Mouse (Mus musculus) embryo, embryonic 11 days (tissue): ENCODE measurements around the gene Csf3r.
"Not testable (repeated sequence)": the region's sequence is repeated elsewhere in the genome, so short reads cannot be mapped to it uniquely, and the experiment has no call there.

Source experiments
- DNase-seq: peaks from one replicate; pipeline ENCODE4 v3.0.0-alpha.2; 2015

Gene Csf3r

DNA sequence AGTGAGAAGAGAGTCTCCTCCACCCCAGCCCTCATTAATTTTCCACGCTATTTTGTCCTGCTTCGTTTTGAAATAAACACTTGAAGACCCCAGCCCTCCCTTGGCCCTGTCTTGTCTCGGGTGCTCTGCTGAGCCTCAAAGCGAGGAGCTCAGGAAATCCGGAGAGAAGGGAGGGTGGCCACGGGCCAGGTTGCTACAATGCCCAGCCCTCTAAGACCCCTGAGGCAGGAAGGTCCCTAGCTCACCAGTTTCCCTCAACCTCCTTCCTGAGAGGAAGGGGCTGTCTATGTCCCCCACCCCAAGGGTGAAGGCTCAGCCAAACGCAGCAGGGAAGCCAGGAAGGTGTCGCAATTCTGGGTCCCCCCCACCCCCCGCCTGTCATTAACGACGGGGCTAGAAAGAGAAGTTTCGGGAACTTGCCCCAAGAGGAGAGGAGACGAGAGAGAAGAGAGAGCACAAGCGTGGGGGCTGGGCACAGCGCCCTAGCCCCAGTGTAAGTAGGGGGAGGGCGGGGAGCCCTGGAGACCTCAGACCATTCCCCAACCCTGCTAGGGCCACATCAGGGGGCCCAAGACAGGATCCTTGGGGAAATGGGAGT lies at the start of gene Csf3r:
Gene Csf3r (plus strand): TSS at position 248 of the 598 bp plus-strand sequence.
- no peak for DNase-seq

DNA sequence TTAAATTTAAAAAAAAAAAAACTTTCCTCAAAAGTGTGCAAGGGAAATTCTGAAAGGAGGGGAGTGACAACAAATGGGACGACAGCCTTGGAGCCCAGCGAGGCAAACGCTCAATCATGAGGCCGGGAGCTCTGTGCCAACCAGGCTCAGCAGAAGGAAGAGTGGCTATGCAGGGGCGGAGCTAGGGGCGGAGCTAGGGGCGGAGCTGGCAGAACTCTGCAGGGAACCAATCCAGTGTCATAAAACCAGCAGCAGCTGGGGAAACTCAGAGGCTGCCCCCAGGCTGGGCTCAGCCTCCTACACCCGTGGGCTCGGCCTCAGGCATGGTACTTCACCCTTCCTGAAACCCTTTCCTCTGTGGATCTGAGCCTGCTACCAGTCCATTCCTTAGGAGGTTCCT lies 46.6 kb upstream of the Csf3r start:
- no peak for DNase-seq

DNA sequence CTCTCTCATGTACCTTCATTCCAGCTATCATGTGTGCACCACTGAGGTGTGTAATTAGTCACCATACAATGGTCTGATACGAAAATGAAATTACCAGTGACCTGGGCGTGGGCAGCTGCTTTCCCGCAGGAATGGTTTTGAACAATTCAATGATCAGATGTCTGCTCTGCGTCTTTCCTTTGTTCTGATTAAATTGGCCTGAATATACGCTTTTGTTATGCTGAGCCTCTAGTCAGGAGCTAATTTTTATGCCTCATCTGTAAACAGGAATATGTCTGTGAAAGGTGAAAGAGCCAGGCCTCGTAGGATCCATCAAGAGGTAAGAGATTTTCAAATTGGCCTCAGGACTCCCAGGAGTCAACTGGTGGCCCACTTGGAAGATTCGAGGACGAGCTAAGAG lies 41.1 kb upstream of the Csf3r start:
- DNase-seq, result no peak

DNA sequence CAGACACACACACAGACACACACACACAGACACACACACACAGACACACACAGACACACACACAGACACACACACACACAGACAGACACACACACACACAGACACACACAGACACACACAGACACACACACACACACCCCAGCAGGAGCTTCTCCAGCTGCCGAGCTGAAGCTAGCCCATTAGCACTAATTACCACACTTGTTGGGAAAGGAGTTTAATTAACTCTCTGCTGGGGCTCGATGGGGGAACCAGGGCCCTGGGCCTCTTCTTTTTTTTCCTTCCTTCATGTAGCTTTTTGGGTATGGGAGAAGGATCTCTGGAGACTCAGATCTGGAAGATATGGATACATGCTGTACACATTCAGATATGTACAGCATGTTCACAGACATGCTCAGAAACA lies 38.6 kb upstream of the Csf3r start:
- not testable (repeated sequence) for DNase-seq

DNA sequence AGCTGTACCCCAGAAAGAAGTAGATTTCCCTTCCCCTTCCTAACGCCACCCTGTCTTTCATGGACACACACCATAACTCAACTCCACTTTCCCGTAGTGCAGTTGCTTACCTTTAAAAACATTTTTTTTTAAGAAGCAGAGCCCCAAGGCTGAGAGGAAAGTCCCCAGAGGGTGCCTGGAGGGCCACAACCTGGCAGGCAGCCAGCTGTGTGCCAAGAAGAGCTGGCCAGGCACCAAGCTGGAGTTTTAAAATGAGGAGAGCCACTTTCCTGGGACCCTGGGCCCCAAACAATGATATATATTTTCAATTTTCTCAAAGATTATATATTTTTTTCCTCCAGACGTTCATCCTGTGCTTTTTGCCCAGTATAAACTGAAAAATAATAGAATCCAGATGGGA lies 37.3 kb upstream of the Csf3r start:
- DNase-seq, result no peak

DNA sequence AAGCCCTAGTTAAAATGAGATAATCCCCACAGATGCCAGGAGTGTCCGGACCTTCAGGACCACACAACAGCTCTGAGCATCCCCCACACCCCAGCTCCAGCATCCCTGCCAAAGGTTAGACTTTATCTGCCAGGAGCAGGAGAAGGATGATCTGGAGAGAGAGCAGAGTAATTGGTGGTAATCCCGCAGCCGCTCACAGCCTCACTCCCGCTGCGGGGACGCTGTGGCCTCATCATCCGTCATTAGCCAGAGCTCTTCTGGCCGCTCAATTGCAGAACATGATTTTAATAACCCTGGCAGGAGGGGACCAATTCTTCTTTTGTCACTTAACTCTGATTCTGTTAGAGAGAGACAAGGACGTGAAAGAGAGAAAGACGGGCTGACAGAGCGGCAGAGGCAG lies 35.3 kb upstream of the Csf3r start:
- DNase-seq, result no peak

DNA sequence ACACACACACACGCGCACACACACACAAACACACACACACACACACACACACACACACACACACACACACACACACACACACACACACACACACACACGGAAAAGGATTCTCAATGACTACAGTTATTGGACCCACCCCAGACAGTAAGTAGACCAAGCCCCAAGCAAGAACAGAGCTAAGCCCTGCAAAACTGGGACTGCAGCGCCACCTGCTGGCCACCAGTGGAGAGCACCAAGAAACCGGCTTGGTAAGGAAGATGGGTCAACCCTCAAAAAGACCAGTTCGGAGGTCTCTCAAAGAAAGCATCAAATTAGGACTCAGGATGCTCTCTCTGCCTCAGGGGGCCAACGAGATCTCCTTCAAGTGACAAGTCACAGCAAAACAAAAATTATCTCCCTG lies 34.2 kb upstream of the Csf3r start:
- DNase-seq, result peak; percentile 81

DNA sequence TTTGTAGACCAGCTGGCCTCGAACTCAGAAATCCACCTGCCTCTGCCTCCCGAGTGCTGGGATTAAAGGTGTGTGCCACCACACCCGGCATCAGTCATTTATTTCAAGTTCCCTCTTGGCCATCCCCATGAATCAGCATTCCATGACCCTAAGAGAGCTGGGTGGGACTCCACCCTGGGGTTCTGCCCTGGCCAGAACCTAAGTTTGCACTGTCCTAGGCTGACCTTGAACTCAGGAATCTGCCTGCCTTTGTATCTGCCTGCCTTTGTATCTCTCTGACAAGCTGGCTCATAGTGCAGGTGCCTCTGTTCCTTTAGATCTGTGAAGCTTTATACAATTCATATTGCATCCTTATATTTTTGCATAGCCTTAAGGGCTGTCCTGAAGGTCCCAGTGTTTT lies 32.1 kb upstream of the Csf3r start:
- no peak for DNase-seq

DNA sequence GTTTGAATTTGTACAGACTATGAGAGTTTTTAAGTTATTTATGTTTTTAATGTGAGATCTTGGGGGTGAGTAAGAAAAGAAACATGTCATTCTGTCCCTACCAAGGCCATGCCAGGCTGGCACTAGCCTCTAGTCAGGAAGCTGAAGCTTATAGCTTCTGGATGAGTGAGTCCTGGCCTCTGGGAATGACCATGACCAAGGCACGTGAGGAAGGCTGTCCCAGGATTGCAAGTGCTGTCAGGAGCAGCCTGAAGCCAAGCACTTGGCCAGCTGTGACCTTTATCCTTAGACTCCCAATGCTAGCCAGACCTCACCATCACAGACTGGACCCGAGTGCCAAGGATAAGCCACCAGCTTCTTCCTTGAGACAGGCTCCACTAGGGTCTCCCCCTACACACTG lies 31.4 kb upstream of the Csf3r start:
- DNase-seq, result no peak

DNA sequence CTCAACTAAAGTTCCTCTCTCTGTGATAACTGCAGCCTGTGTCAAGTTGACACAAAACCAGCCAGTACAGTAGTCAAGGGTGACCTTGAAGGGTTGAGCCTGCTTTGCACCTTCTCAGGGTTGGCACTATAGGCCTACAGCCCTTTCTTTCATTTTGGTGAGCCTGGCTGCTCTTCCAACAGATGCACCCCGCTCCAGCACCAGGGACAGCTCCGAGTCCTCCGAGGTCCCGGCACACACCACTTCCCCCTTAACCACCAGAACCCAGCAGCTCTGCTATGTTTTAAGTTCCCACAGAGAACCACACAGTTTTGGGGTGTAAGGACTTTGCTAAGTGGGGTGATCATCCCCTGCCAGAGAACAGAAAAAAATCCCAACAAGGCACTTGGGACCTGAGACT lies 27.8 kb upstream of the Csf3r start:
- DNase-seq, result peak; percentile 76

DNA sequence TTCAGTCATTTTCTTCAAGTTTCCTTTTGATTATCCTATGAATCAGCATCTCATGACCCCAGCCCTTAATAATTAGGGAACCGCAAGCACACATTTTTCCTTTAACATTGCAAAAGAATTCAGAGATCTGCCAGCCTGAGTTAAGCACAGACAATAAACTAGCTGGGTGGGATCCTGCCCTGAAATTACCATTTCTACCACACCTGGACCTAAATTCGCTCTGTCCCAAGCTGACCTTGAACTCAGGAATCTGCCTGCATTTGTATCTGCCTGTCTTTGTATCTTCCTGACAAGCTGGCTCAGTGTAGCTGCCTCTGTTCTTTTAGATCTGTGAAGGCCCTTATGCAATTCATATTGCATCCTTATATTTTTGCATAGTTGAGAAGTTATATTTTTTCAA lies 26.5 kb upstream of the Csf3r start:
- no peak for DNase-seq

DNA sequence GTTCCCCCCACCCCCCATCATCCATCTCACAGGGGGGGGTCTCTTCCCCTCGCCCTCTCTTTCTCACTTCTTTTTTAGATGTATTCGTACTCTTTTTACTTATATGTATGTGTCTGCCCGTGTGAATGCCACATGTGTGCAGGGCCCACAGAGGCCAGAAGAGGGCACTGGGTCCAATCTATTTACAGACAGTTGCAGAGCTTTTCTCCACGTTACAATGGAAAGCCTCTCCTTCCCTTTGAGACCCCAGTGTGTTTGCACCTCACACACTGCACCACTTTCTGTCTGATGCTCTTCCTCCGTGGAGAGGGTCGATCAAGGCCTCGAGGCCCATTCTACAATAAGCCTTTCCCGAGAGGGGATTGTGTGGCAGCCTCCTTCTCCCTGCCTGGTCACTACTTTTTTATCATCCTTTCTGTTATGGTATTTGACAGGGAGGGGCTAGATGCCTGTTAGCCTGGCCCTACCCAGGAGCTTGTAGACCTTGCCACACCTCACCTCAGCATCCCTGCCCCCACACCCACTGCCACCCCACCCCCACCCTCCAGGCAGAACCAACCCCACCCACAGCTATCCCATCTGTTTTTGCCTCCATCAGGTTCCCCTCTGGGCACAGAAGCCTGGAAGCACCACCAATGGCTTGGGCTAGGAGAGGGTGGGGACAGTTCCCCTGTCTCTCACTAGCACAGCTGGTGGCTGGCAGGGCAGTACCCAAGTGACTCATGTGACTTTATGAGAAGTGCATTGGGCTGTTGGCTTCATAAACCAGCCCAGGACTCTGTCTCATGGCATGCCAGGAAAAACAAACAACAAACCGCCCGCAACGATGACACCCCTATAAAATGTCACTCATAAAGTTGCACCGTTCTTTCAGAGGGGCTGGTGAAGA lies 22.8 kb upstream of the Csf3r start:
- no peak for DNase-seq

DNA sequence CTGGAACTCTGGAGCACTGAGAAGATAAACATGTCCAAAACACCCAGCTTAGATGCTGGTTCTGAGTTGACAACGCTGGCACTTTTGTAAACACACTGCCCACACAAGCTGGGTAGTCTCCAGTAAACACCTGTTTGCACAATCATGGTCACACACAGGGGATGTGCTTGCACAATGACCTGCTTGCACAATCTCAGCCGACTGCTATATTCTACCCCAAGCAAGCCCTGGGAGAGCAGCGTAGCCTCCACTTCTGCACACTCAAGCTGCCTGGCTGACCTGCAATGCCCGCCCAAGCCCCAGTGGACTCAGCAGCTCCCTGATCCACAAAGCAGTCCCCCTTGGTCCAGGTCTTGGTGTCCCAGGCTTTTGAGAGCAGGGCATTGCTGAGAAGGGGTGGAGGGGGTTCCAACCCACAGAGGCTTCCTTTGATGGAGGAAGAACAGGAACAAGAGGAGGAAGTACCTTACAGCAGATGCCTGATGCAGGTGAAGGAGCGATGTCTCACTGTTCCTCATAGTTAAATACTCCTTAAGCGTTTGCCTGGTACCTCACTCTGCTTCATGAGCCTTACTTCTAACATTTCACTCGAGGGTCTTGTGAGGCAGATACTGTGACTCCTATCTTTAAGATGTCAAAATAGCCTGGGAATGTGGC lies 6.5 kb upstream of the Csf3r start:
- DNase-seq, result no peak

DNA sequence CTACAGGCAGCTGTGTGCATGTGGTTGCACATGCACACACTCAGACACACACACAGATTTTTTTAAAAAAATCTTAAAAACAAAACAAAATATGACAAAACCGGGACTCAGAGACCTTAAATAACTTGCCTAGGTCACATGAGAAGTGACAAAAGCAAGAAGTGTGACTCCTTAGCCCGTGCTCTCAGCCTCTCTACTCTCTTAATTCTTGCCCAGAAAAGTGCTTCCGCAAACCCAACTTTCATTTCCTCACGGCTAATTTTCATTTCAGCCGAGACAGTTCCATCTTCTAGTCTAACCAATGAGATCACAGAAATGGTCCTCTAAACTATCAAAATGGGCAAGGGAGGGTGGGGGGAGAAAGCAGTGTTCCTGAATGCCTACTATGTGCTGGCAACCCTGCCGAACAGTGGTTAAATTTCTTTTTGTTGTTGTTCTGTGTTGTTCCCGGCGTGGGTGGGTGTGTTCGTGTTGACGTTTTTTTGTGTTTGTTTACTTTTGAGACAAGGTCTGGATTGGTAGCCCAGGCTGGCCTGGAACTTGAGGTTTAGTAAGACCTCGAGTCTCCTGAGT lies 5.3 kb upstream of the Csf3r start:
- no peak for DNase-seq

DNA sequence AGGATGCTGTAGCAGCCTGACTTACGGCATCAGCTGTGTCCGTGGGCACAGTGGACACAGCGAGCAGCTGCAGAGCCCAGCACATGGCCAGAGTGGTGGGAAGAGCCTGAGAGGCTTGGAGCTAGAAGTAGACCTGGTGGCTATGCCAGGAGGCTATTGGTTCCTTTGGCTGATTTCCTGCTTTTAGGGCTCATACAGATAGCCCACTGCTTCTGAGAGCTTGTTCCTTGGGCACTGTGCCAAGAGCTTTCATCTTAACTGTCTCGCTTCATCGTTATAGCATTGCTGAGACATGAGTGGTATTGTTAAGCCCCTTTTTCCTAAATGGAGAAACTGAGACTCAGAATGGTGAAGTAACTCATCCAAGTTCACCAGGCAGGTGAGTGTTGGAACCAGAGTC lies 1.5 kb downstream of the Csf3r start:
- no peak for DNase-seq

DNA sequence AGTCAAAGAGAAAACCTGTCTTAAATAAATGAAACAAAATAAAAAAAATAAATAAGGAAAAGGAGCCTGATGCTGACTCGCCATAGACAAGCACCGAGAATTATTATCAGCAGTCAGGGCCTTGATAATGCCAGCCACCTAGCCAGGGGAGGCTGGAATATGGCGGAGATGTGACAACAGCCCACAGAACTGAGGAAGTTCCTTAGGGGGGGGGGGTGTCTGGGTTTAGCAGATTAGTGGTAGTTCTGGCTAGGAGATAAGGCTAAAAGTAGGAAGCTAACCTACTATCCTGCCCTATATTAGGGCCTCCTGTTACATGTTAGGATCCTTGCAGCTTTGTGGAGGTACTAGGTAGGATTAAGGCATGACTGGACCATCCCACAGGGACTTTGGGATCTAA lies 3.6 kb downstream of the Csf3r start:
- no peak for DNase-seq

DNA sequence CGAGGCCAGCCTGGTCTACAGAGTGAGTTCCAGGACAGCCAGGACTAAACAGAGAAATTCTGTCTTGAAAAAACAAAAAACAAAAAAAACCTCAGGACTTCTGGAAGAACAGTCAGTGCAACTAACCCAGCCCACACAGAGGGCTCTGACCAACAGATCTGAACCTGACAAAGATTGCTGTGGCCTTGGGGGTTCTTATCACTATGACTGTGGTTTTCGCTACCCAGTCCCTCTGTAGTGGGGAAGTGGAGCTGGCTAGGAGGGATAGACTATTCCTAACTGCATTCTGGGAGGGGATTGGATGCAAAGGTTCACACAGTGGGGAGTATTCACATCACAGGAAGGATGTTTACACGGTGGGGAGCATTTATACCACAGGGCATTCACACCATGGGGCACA lies 4.7 kb downstream of the Csf3r start:
- DNase-seq, result no peak

DNA sequence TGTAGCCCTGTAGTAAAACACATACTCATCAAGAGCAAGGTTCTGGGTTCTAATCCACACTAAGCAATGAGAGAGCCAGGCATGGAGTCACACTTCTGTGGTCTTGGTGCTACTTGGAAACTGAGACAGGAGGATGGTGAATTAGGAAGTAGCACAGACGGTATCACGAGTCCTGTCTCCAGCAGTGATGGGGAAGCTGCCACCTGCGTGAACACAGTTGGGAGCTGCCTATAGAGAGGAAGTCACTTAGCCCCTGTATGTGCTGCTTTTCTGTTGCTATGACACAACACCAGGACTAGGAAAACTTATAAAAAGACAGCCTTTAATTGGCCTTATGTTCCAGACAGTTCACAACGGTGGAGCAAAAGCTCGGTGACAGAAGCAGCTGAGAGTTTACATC lies 6.4 kb downstream of the Csf3r start:
- DNase-seq, result no peak

DNA sequence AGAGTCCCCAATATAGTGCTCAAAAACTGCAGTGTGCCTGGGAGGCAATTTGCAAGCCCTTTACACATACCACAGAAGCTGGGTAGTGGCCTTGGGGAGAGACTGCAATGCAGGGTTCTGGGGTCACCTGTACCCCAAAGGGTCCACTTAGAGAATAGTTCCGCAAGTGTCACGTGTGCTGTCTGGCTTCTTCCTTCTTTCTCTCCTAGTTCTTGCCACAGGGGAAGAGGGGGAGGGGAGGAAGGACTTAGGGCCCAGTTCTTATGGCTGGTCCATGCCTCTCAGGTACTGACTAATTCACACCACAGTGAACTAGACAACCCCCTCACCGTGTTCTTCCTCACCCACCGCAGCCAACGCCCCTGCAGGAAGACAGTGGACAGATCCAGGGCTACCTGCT lies 11.1 kb downstream of the Csf3r start:
- DNase-seq, result no peak

DNA sequence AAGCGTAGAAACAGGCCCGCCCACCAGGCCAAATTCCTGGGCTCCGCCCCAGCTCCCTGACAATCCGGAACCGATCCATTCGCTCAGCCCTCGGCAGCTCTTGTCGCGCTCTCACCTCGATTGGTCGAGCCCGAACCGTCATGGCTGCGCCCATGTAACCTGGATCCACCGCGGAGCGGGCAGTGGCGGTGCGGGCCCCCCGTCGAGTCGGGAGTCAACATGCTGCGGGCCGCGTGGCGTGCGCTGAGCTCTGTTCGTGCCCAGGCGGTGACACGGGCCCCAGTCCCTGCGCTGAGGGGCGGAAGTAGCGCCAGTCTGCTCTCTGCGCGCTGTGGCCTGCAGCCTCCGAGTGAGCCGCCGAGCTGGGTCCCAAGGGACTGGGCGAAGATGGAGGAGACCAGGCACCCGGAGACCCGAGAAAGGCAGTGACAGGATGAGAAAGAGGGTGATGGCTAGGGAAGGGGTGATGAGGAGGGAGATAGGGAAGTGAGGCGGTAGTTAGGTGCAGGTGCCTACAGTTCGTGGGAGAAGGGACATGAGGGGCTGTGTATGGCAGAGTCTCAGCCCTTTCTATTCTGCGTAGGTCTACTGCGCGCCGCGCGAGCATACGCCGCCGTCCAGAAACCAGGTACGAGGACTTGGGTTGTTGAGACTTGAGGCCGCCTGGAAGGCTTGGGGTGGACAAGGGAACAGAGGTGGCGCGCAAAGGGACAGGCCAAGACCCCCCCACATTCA lies 22.7 kb downstream of the Csf3r start, which contains the start of gene Mrps15:
Gene Mrps15 (plus strand): TSS at position 75 of the 735 bp plus-strand sequence.
- peak; percentile 96 for DNase-seq

DNA sequence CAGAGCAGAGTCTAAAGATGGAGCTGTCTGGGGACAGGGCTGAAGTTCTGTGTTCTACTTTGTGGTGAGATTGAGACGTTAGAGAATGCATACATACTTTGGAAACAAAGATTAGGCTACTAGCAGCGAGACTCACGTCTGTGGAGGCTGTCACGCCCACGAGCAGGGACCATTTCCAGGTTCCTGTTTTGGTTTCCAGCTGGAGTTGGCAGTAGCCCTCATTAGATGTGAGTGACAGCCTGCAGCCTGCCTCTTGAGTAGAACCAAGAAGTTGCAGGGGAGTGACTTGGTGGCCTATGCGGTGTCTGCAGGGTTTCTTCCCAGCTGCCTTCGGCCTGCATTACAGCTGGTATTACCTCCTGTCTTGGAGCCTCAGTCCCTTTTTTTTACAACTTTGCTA lies 27.3 kb downstream of the Csf3r start:
- DNase-seq, result no peak

DNA sequence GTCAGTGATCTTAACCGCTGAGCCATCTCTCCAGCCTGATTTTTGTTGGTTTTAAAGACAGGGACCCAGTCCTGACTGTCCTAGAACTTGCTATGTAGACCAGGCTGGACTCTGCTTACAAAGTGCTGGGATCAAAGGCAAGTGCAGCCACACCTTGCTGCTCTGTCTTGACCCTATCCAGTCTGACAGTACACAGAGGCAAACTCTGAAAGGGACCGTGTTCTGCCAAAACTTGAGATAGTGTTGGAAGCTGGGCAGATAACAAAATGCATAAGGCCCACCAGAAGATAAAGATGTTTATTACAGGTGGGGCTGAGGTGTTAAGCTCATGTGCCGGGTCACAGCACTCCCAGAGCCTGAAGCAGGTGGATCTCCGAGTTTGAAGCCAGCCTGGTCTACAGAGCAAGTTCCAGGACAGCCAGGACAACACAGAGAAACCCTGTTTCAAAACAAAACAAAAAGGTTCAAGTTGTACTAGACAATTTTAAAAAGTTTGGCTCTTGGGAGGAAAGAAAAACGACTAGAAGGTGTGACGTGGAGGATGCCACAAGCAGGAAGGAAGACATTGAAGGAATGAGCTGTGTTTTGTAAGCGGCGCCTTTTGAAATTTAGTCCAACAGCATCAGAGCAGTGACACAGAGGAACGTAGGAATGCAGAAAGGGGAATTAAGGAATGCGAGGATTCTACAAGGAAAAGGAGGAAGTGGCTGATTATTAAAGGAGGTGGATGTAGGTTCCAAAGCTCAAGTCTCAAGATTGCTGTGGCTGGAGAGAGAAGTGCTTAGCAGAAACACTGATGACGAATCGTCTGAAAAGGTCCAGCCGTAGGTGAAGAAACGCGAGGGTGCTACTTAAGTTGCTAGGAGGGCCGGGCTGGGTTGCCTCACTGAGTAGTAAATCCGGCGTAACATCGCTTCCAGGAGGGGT lies 33.1 kb downstream of the Csf3r start:
- no peak for DNase-seq
